Mouse (Mus musculus): Measurements from ENCODE around the gene C2cd2l. TPM values are rescaled to one million over a fixed set of nuclear protein-coding genes. Genes with fewer than 3 reads are reported as not detected.

Gene C2cd2l
- total RNA-seq, 2 experiments from 2014 or later = 108 to 115 TPM

DNA sequence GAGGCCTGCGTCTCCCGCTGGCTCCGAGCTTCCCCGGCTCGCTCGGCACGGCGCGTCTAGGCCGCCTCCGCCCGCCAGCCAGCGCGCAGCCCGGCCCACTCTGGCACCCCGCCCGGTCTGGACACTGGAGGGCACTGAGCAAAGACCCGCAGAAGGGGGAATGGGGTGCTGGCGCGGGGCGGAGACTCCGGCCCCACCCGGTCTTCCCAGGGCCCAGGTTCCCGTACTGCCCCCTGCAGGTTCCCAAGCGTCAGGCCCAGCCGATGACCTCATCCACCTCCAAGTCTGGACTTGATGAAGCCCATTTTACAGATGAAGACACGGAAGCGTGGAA lies 52.1 kb downstream of the C2cd2l start:
- DNase-seq (ENCODE audit: low spot score in 2 of 2) = peak; percentile 90 to 92

DNA sequence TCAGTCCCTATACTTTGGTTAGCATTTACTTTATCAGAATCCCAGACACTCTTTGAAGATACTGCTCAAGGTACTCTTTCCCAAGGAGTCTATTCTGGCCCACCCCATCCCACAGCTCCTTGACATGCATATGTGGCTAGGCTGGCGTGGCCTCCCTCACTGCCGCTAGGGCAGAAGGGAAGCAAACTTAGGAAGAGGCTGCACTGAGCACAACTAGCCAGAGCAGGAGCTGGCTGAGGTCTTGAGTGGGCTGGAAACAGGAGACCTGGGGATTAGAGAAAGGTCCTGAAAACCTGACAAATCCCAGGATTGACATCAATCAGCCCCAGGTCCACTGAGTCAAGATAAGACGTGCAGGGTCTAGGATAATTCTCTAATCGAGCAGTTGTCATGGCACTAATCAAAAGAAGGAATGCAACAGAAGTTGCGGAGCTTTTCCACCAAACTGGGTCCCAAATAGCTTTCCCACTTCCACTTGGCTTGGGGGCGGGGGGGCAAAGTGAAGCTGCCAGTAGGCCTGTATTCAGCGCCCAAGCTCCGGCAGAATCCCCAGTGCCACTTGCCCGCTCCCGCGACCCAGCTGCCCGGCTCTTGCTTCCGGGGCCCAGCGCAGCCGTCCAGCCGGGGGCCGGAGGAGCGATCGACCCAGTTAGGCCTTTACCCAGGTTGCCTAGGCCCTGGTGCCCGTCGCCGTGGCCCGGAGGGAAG lies 52.6 kb downstream of the C2cd2l start:
- peak in 1 of 2 experiments; percentile 36 for DNase-seq (ENCODE audit: low spot score in 2 of 2)

DNA sequence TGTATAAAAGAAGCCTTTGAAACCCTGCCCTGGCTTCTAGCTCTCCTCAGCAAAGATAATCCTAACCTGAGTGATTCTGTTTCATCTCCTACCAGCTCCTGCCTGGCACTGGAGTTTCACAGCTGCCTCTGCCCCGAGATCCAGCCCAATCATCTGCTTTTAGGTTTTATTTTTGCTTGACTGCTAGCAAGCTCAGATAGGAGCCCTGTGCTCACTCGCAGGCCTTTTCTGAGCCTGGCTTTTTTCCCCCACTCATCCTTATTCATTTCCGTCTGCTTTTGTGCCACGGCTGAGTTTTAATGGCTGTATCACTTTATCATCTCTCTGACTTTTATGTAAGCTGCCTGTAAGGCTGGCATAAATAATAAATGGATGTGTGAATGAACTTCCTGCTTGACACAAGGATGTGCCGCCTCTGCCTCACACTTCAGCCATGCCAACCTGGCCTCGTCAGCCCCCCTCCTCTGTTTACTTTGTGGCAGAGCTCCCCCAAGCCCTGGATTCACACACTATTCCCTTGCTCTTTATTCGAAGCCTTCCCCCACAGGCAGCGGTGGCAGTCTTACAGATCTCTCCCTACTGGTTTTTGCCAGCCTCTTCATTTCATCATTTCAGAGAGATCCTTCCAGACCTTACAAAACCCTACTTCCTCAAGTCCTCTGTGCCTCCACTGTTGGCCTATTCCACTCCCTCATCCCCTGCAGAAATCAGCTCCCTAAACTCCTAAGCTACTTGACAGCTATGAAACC lies 53.4 kb downstream of the C2cd2l start:
- DNase-seq (ENCODE audit: low spot score in 2 of 2) = peak in 1 of 2 experiments; percentile 33

DNA sequence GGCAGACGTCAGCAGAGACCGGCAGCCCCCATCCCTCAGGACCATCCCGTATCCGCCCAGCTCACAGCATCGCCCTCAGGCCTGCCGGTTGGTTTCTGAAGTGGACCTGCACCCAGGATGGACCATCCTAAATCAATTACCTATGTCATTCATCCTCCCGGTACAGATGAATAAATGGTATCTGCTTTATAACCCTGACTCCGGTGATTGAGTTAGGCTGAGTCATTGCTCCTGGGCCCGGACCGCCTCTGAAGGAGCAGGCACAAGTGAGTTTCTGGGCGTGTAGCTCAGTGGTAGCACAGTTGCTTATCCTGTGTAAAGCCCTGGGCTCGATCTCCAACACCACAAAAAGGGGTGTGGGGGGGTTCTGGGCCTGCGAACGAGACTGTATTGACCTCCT lies 58.7 kb downstream of the C2cd2l start:
- DNase-seq (ENCODE audit: low spot score in 2 of 2) = no peak

Small RNA genes within 50 kb of the gene (microRNA-seq; reads per million reads assigned to microRNA genes)
- 0 reads per million in 2 experiments for gene Gm44335

Other genes starting within 250 kb of the C2cd2l start
- gene Mfrp, start 218.6 kb downstream of the C2cd2l start, total RNA-seq (2021) = 1 to 10 TPM in 1 of 2 experiments, not detected in 1; 2.4 TPM
- gene C1qtnf5, start 213.0 kb downstream of the C2cd2l start, total RNA-seq (2021) = 10 to 100 TPM; 16.0 to 17.6 TPM
- under 1 TPM in 1 of 2 experiments, not detected in 1; 0.43 TPM for gene Gm49380, start 206.8 kb downstream of the C2cd2l start, total RNA-seq (2021)
- gene Rnf26, start 206.8 kb downstream of the C2cd2l start, total RNA-seq (2021) = 10 to 100 TPM; 30.5 to 30.6 TPM
- gene Mcam, start 185.8 kb downstream of the C2cd2l start, total RNA-seq (2021) = 10 to 100 TPM; 18.8 to 21.8 TPM
- 10 to 100 TPM; 55.1 to 58.4 TPM for gene Cbl, start 86.2 kb downstream of the C2cd2l start, total RNA-seq (2021)
- gene Ccdc153, start 79.6 kb downstream of the C2cd2l start, total RNA-seq (2021) = 1 to 10 TPM; 7.2 to 9.2 TPM
- 1 to 10 TPM in 1 of 2 experiments, under 1 TPM in 1; 0.98 to 1.0 TPM for gene Pdzd3, start 68.8 kb downstream of the C2cd2l start, total RNA-seq (2021)
- 10 to 100 TPM; 11.5 to 11.6 TPM for gene Nlrx1, start 51.7 kb downstream of the C2cd2l start, total RNA-seq (2021)
- 10 to 100 TPM; 73.5 to 76.2 TPM for gene Abcg4, start 31.7 kb downstream of the C2cd2l start, total RNA-seq (2021)
- gene Hinfp, start 14.6 kb downstream of the C2cd2l start, total RNA-seq (2021) = 10 to 100 TPM; 25.9 to 26.5 TPM
- 10 to 100 TPM; 16.5 to 18.5 TPM for gene Dpagt1, start 5.7 kb upstream of the C2cd2l start, total RNA-seq (2021)
- 10 to 100 TPM; 69.9 to 74.3 TPM for gene H2afx, start 14.4 kb upstream of the C2cd2l start, total RNA-seq (2021)
- gene Hmbs, start 23.9 kb upstream of the C2cd2l start, total RNA-seq (2021) = 10 to 100 TPM; 18.9 to 32.5 TPM
- 10 to 100 TPM; 39.6 to 44.2 TPM for gene Vps11, start 41.4 kb upstream of the C2cd2l start, total RNA-seq (2021)
- 10 to 100 TPM; 87.6 to 89.7 TPM for gene Hyou1, start 59.2 kb upstream of the C2cd2l start, total RNA-seq (2021)
- 10 to 100 TPM; 36.4 to 39.0 TPM for gene Slc37a4, start 76.6 kb upstream of the C2cd2l start, total RNA-seq (2021)
- gene Rps25, start 86.9 kb upstream of the C2cd2l start, total RNA-seq (2021) = 100 to 1,000 TPM; 701 to 748 TPM
- 100 to 1,000 TPM in 1 of 2 experiments, 10 to 100 TPM in 1; 84.2 to 109 TPM for gene Trappc4, start 87.3 kb upstream of the C2cd2l start, total RNA-seq (2021)
- 10 to 100 TPM; 20.7 to 22.4 TPM for gene Ccdc84, start 98.3 kb upstream of the C2cd2l start, total RNA-seq (2021)
- not detected for gene Foxr1, start 120.9 kb upstream of the C2cd2l start, total RNA-seq (2021)
- not detected for gene Upk2, start 134.7 kb upstream of the C2cd2l start, total RNA-seq (2021)
- gene Bcl9l, start 162.5 kb upstream of the C2cd2l start, total RNA-seq (2021) = 10 to 100 TPM; 91.2 to 97.7 TPM
- gene Cxcr5, start 241.6 kb upstream of the C2cd2l start, total RNA-seq (2021) = not detected

Data from layer of hippocampus, postnatal 10 days (tissue).